Mouse (Mus musculus): ENCODE data around the gene Eln. TPM values are rescaled to one million over a fixed set of nuclear protein-coding genes. Genes with fewer than 3 reads are reported as not detected.

Gene Eln
- total and polyA plus RNA-seq, 3 experiments: not detected

- no peaks in the 10 kb centered on the region; a peak in 1 of 4 replicates for H3K27me3 ChIP-seq (ENCODE audit: control insufficient read depth in 1 of 2, insufficient read depth in 2 of 2, low read length in 2 of 2)
- TF ChIP-seq NELFE (IDR thresholded peaks at IDR 0.05; ENCODE audit: low read depth, low read length) (no peak), TBP (IDR thresholded peaks at IDR 0.05; ENCODE audit: low read depth, low read length) (no peak), USF2 (IDR thresholded peaks at IDR 0.05; ENCODE audit: borderline replicate concordance in 1 of 2, insufficient read depth in 1 of 2, low read depth in 1 of 2, low read length in 2 of 2) (no peak), POLR2AphosphoS5 (IDR thresholded peaks at IDR 0.05; ENCODE audit: borderline replicate concordance, low read depth, low read length) (no peak), RCOR1 (IDR thresholded peaks at IDR 0.05; ENCODE audit: low read depth, low read length) (no peak), MAFK (IDR thresholded peaks at IDR 0.05; ENCODE audit: borderline replicate concordance, low read depth, low read length) (no peak), NRF1 (IDR thresholded peaks at IDR 0.05; ENCODE audit: insufficient read depth, low read depth, low read length, poor library complexity, severe bottlenecking) (no peak), HCFC1 (IDR thresholded peaks at IDR 0.05; ENCODE audit: low read depth, low read length) (no peak), EP300 (IDR thresholded peaks at IDR 0.05; ENCODE audit: low read depth in 1 of 2, low read length in 2 of 2) (no peak), ZC3H11A (IDR thresholded peaks at IDR 0.05; ENCODE audit: low read depth, low read length) (no peak), BHLHE40 (IDR thresholded peaks at IDR 0.05; ENCODE audit: borderline replicate concordance, low read depth, low read length) (no peak)
- no peak overlapping the region for H3K4me3 ChIP-seq (ENCODE audit: control insufficient read depth in 1 of 2, insufficient read depth in 1 of 2, low read depth in 2 of 2, low read length in 2 of 2)
Measured at GRCm38 (mm10) chr5:134754096-134754495, 7.0 kb upstream of the Eln start.

DNA sequence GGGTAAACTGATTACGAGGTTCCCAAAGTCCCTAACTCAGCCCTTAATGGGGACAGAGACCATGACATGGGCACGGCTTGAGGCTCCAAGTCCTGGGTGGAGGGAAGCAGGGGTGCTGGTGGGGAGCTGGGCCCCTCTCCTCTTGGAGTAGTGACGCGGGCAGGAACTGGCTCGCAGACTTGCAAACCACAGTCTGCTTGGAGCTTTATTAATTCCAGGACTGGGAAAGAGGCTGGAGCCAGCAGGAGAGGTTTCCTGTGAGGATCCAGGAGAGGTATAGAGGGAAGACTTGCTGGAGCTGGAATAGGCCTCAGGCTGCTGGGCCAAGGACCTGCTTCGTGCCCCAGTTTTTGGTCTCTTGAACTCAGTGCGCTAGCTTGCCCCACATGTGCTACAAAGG lies 3.3 kb upstream of the Eln start:
- H3K4me3 ChIP-seq (ENCODE audit: control insufficient read depth in 1 of 2, insufficient read depth in 1 of 2, low read depth in 2 of 2, low read length in 2 of 2): no peak overlapping the region
- no peaks in the 10 kb centered on the region for H3K79me2 ChIP-seq (ENCODE audit: control insufficient read depth, insufficient read depth, low read length, poor library complexity)
- no peaks in the 10 kb centered on the region; a peak in 1 of 4 replicates for H3K27me3 ChIP-seq (ENCODE audit: control insufficient read depth in 1 of 2, insufficient read depth in 2 of 2, low read length in 2 of 2)
- TF ChIP-seq HCFC1 (IDR thresholded peaks at IDR 0.05; ENCODE audit: low read depth, low read length) (no peak), CTCF (IDR thresholded peaks at IDR 0.05 in 2 of 3, conservative IDR thresholded peaks at IDR 0.05 in 1 of 3; ENCODE audit: control insufficient read depth in 1 of 3, insufficient read depth in 1 of 3, low read depth in 2 of 3, low read length in 3 of 3, poor library complexity in 1 of 3, severe bottlenecking in 1 of 3) (no peak), TCF12 (IDR thresholded peaks at IDR 0.05; ENCODE audit: low read depth, low read length) (no peak), MAZ (IDR thresholded peaks at IDR 0.05; ENCODE audit: low read depth, low read length) (no peak)
- H3K27ac ChIP-seq (ENCODE audit: control insufficient read depth, low read depth, low read length): no peak overlapping the region
- no peaks in the 10 kb centered on the region for H3K9me3 ChIP-seq (replicated peaks; ENCODE audit: insufficient read depth, low read length)
- no peak overlapping the region for H3K9ac ChIP-seq (ENCODE audit: control insufficient read depth, low read depth, low read length, poor library complexity, severe bottlenecking)
- H3K36me3 ChIP-seq (ENCODE audit: control insufficient read depth in 1 of 2, insufficient read depth in 2 of 2, low read length in 2 of 2): no peaks in the 10 kb centered on the region
- DNase-seq (ENCODE audit: low read depth, low spot score): no peak
- H3K4me1 ChIP-seq (ENCODE audit: control insufficient read depth in 1 of 2, insufficient read depth in 2 of 2, low read length in 2 of 2): no peaks in the 10 kb centered on the region; a peak in 1 of 4 replicates

More at GRCm38 (mm10) chr5:134754096-134754495, 7.0 kb upstream of the Eln start:
- H3K79me2 ChIP-seq (ENCODE audit: control insufficient read depth, insufficient read depth, low read length, poor library complexity): no peaks in the 10 kb centered on the region
- H3K36me3 ChIP-seq (ENCODE audit: control insufficient read depth in 1 of 2, insufficient read depth in 2 of 2, low read length in 2 of 2): no peaks in the 10 kb centered on the region
- H3K4me1 ChIP-seq (ENCODE audit: control insufficient read depth in 1 of 2, insufficient read depth in 2 of 2, low read length in 2 of 2): no peaks in the 10 kb centered on the region
- H3K9me3 ChIP-seq (replicated peaks; ENCODE audit: insufficient read depth, low read length): no peaks in the 10 kb centered on the region
- DNase-seq (ENCODE audit: low read depth, low spot score): no peak
- no peak overlapping the region for H3K9ac ChIP-seq (ENCODE audit: control insufficient read depth, low read depth, low read length, poor library complexity, severe bottlenecking)
- H3K27ac ChIP-seq (ENCODE audit: control insufficient read depth, low read depth, low read length): no peak overlapping the region

Data from MEL (cell line).